Mouse (Mus musculus): Measurements from ENCODE around the gene Coro2b. TPM values are rescaled to one million over a fixed set of nuclear protein-coding genes. Genes with fewer than 3 reads are reported as not detected.

Gene Coro2b
- total RNA-seq, 2 experiments from 2014 or later = 178 to 185 TPM

GRCm38 (mm10) chr9:62426021-62426420 lies 110.8 kb downstream of the Coro2b start:
- DNase-seq (ENCODE audit: extremely low spot score in 1 of 2, low spot score in 2 of 2) = no peak
- Histone ChIP-seq H3K27ac (peak overlapping the region; percentile 15; the same call in 1 of the 2 replicates), H3K4me3 (no peak overlapping the region)
- no peak for TF ChIP-seq CTCF (IDR thresholded peaks at IDR 0.05)
- intact Hi-C loops (cut with DNase I) = no loop called here

GRCm38 (mm10) chr9:62425265-62425664 lies 111.6 kb downstream of the Coro2b start:
- H3K27ac ChIP-seq = peak overlapping the region; percentile 15; the same call in 1 of the 2 replicates
- no peak for DNase-seq (ENCODE audit: extremely low spot score in 1 of 2, low spot score in 2 of 2)
- H3K4me3 ChIP-seq = no peak overlapping the region
- intact Hi-C loops (cut with DNase I) = no loop called here
- TF ChIP-seq CTCF (IDR thresholded peaks at IDR 0.05) = no peak

GRCm38 (mm10) chr9:62423871-62424270 lies 113.0 kb downstream of the Coro2b start:
- DNase-seq (ENCODE audit: extremely low spot score in 1 of 2, low spot score in 2 of 2) = no peak
- no peak overlapping the region for H3K4me3 ChIP-seq
- H3K27ac ChIP-seq = no peak overlapping the region
- TF ChIP-seq CTCF (IDR thresholded peaks at IDR 0.05) = no peak
- intact Hi-C loops (cut with DNase I) = no loop called here

GRCm38 (mm10) chr9:62422926-62423325 lies 113.9 kb downstream of the Coro2b start:
- DNase-seq (ENCODE audit: extremely low spot score in 1 of 2, low spot score in 2 of 2) = no peak
- TF ChIP-seq CTCF (IDR thresholded peaks at IDR 0.05) = no peak
- intact Hi-C loops (cut with DNase I) = no loop called here
- Histone ChIP-seq H3K27ac (no peak overlapping the region), H3K4me3 (no peak overlapping the region)

- intact Hi-C loops (cut with DNase I) = no loop called here
- Histone ChIP-seq H3K4me3 (no peak overlapping the region), H3K27ac (no peak overlapping the region)
- DNase-seq (ENCODE audit: extremely low spot score in 1 of 2, low spot score in 2 of 2) = no peak
- no peak for TF ChIP-seq CTCF (IDR thresholded peaks at IDR 0.05)
These were observed 114.9 kb downstream of the Coro2b start for GRCm38 (mm10) chr9:62421911-62422310.

GRCm38 (mm10) chr9:62421027-62421426 lies 115.8 kb downstream of the Coro2b start:
- peak; percentile 55 to 57 for DNase-seq (ENCODE audit: extremely low spot score in 1 of 2, low spot score in 2 of 2)
- intact Hi-C loops (cut with DNase I) = no loop called here
- Histone ChIP-seq H3K4me3 (peak overlapping the region; percentile 26), H3K27ac (peak overlapping the region; percentile 76)
- TF ChIP-seq CTCF (IDR thresholded peaks at IDR 0.05) = no peak

- no peak for DNase-seq (ENCODE audit: extremely low spot score in 1 of 2, low spot score in 2 of 2)
- peak overlapping the region; percentile 76 for H3K27ac ChIP-seq
These were observed 116.5 kb downstream of the Coro2b start for GRCm38 (mm10) chr9:62420261-62420917.

GRCm38 (mm10) chr9:62418742-62419141 lies 118.1 kb downstream of the Coro2b start:
- Histone ChIP-seq H3K27ac (no peak overlapping the region), H3K4me3 (no peak overlapping the region)
- no peak for DNase-seq (ENCODE audit: extremely low spot score in 1 of 2, low spot score in 2 of 2)
- peak; percentile 60 for TF ChIP-seq CTCF (IDR thresholded peaks at IDR 0.05)
- intact Hi-C loops (cut with DNase I) = no loop called here

More at GRCm38 (mm10) chr9:62420261-62420917, 116.5 kb downstream of the Coro2b start:
- intact Hi-C loops (cut with DNase I) = no loop called here
- H3K4me3 ChIP-seq = no peak overlapping the region
- no peak for TF ChIP-seq CTCF (IDR thresholded peaks at IDR 0.05)

- intact Hi-C loops (cut with DNase I) = no loop called here
- TF ChIP-seq CTCF (IDR thresholded peaks at IDR 0.05) = no peak; the same call in none of the 2 replicates
- no peak overlapping the region for H3K4me3 ChIP-seq
- DNase-seq (ENCODE audit: extremely low spot score in 1 of 2, low spot score in 2 of 2) = no peak
- H3K27ac ChIP-seq = no peak overlapping the region
These were observed 129.3 kb downstream of the Coro2b start for GRCm38 (mm10) chr9:62407357-62408146.

- intact Hi-C loops (cut with DNase I) = no loop called here
- Histone ChIP-seq H3K4me3 (no peak overlapping the region), H3K27ac (no peak overlapping the region)
- no peak for TF ChIP-seq CTCF (IDR thresholded peaks at IDR 0.05)
- no peak for DNase-seq (ENCODE audit: extremely low spot score in 1 of 2, low spot score in 2 of 2)
These were observed 130.3 kb downstream of the Coro2b start for GRCm38 (mm10) chr9:62406423-62407013.

- no peak for DNase-seq (ENCODE audit: extremely low spot score in 1 of 2, low spot score in 2 of 2)
- TF ChIP-seq CTCF (IDR thresholded peaks at IDR 0.05) = no peak
- no peak overlapping the region for H3K27ac ChIP-seq
- intact Hi-C loops (cut with DNase I) = no loop called here
- H3K4me3 ChIP-seq = no peak overlapping the region
These were observed 135.3 kb downstream of the Coro2b start for GRCm38 (mm10) chr9:62401589-62401988.

- intact Hi-C loops (cut with DNase I) = no loop called here
- H3K4me3 ChIP-seq = no peak overlapping the region
- TF ChIP-seq CTCF (IDR thresholded peaks at IDR 0.05) = no peak
- DNase-seq (ENCODE audit: extremely low spot score in 1 of 2, low spot score in 2 of 2) = no peak
- no peak overlapping the region for H3K27ac ChIP-seq
These were observed 136.2 kb downstream of the Coro2b start for GRCm38 (mm10) chr9:62400531-62401170.
